Mouse (Mus musculus) kidney, postnatal 10 days (tissue): ENCODE results near the gene Dpysl4.
A peak's percentile ranks its signal among the peaks of the same experiment; 100 is the strongest.

ENCODE experiments used
- DNase-seq: peaks from one replicate; pipeline ENCODE4 v3.0.0; 2021; ENCODE audit warnings: mixed read lengths

Dpysl4 gene

GRCm38 (mm10) chr7:139100531-139101095 is 14.8 kb downstream of the Dpysl4 start:
- DNase-seq, result no peak

- DNase-seq, result no peak
Observed at GRCm38 (mm10) chr7:139101286-139101804, 15.5 kb downstream of the Dpysl4 start.

- no peak for DNase-seq
Observed at GRCm38 (mm10) chr7:139101826-139102225, 16.0 kb downstream of the Dpysl4 start.

DNA sequence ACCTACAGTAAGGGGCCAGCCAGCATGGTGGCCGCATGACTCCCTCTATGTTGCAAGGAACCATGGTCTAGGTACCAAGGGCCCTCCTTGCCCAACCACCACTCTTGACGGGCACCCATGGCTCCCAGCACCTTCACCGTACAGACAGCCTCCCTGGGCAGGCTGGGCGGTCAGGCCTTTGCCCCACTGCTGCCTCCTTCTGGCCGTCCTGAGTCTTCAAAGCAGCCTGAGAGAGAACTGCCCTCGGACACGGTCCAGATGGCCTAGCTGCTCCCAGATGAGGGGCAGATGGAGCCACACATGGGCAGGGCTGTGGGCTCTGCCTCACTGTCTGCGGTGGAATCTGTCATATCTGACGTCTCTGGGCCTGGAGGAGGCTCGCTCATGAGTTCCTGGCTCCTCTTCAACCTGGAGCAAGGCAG is 18.2 kb downstream of the Dpysl4 start:
- DNase-seq, result peak; percentile 22

- no peak for DNase-seq
Observed at GRCm38 (mm10) chr7:139105076-139105475, 19.3 kb downstream of the Dpysl4 start.

DNA sequence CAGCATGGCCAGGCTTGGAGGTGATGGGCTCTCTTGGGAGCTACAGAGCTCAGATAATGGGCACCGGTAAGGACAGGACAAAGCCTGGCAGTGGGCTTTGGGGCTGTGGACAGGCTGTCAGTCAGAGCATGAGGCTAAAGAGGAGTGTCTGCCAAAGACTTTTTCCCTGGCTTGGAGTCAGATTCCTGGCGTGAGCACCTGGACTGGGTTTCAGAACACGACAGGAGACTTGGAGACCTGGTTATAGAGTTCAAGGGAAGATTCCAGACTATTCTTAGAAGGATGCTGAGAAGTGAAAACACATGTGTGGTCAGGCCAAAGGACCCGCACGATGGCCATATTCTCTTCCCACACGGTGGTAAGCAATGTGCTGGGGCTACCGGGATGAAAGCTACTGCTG is 19.9 kb downstream of the Dpysl4 start:
- DNase-seq, result no peak

GRCm38 (mm10) chr7:139107908-139108650 is 22.3 kb downstream of the Dpysl4 start:
- DNase-seq, result no peak

DNA sequence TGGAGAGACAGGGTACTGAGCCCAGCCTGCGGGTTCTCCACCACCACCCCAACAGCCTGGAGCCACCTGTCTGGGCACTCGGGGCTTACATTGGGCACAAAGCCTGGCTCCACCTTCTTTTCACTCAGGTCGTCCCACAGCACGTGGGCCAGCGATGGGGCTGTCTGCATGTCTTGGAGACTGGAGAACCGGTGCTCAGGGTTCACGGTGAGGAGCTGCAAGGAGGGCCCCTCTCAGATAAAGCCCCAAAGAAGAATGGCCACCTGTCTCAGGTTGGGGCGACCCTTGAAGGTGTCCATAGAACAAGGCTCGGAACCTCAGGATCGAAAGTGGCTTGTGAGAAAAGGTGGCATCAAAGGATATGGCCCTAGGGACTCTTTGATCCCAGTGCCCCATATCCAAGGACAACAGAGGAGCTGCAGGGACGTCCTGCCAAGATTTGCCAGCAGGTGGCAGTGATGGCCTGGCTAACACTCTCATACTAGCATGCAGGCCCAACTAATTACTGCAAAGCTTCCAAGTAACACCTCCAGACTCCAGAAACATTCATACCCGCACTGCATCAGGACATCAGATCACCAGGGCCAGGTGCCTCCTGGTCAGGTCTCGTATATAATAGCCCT is 33.5 kb downstream of the Dpysl4 start:
- DNase-seq, result peak; percentile 93

GRCm38 (mm10) chr7:139119775-139120153 is 34.0 kb downstream of the Dpysl4 start:
- no peak for DNase-seq

- DNase-seq, result no peak
Observed at GRCm38 (mm10) chr7:139125881-139126280, 40.1 kb downstream of the Dpysl4 start.

GRCm38 (mm10) chr7:139126549-139126948 is 40.7 kb downstream of the Dpysl4 start:
- DNase-seq, result no peak

DNA sequence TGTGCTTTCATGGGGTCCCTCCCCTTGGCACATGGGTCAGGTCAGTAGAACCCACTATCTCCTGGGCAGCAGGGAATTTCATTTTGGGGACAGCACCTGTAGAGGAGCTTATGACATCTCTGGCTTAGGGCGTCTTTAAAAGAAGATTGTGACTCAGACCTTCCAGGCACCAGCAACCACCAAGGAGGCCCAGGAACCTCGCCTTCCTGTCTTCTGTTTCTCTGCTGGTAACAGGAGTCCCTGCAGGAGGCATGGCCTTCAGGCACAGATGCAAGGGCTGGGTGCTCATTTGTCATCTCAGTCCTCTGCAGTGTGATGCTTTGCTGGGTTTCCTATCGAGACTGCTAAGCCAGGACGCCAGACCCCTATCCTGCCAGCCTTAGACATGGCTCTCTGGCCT is 43.2 kb downstream of the Dpysl4 start:
- DNase-seq, result no peak

DNA sequence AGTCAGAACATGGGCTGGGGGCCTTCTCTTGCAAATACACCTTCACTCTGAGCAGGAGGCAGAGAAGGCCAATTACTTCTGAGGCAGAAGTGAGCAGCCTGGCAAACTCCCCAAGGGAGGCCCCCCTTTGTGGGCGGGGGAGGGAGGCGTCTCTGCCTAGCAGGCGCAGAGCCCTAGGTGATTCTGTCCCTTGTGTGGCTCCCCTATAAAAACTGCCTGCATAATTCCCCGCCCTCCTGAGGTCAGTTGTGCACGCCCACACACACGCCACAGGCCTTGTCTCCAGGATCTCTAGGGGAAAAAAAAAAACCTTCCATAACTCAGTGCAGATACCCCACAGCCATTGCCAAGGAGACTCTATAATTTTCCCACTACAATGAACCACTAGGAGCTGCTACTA is 44.6 kb downstream of the Dpysl4 start:
- no peak for DNase-seq

GRCm38 (mm10) chr7:139131538-139131937 is 45.7 kb downstream of the Dpysl4 start:
- no peak for DNase-seq

DNA sequence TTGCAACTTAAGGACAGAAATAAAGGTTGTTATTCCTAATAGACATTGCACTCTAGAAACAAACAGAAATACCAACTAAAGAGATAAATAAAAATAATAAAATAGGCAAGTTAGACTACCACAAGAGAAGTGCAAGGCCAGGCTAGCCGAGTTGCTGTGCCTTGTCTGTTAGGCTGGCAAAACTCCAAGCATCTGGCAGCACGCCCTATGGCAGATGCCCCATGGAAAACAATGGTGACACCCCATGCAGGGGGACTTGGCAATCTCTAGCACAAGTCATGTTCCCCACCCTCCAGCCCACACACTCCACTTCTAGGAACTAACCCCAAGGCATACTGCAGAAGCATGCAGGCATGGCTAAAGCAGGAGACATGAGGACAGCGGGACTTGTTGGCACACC is 47.6 kb downstream of the Dpysl4 start:
- peak; percentile 38 for DNase-seq

DNA sequence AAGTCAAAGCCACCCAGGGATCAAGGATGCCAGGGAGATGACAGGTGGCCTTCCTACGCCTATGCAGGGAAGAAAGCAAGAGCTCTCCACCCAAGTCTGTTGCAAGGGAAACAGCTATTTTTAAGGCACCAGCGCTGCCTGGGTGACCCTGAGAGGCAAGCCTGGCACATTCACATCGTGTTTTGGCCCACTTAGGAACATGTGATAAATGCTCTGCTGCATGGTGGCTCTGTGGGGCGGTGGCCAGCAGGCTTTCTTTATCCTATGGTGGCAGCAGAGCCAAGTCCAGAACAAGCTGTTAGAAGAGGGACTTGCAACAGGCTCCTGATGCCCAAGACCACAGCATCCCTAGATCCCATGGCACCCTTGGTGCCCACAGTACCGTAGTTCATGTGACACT is 49.4 kb downstream of the Dpysl4 start:
- DNase-seq, result no peak

GRCm38 (mm10) chr7:139136906-139137491 is 51.2 kb downstream of the Dpysl4 start:
- DNase-seq, result no peak

DNA sequence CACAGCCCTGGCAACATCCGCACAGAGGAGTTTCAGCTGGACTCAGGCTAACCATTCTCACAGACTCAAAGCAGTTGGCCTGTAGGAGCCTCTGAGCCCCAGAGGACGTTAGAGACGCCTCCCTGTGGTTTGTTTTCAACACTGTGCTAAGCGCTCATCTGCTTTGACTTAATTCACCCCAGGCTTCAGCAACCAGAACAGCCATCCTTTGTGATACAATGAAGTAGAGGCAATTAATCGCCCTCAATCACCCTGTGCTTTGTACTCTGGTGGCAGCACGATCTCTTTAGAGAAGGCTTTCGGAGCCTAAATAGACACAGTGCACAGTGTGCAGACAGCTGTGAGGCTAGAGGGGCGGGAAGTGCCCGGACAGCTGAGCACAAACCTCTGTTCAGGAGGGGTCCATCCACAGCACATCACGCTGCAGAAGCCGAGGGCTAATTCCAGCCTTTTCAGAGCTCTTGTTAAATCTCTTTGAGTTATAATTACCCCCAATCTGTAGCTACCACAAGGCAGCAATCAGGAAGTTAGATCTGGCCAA is 54.2 kb downstream of the Dpysl4 start:
- no peak for DNase-seq

- no peak for DNase-seq
Observed at GRCm38 (mm10) chr7:139143785-139144184, 58.0 kb downstream of the Dpysl4 start.

- DNase-seq, result no peak
Observed at GRCm38 (mm10) chr7:139145891-139146290, 60.1 kb downstream of the Dpysl4 start.

DNA sequence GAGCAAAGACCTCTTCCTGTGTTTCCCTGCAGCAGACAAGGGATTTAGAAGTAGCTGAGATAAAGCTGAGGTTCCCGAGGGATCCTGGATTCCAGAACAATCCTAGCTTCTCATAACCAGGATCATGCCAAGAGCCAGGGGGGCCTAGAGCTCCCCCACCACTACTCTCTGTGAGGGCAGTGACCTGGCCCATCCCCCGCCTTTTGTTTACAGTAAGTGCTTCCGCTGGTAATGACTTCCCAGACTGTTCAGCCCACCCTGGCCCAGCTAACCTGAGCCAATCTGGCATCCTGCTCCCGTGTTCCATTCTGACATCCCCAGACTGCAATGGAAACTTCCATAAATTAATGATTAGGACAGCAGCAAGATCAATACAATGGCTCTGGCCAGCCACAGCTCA is 61.6 kb downstream of the Dpysl4 start:
- DNase-seq, result peak; percentile 54

DNA sequence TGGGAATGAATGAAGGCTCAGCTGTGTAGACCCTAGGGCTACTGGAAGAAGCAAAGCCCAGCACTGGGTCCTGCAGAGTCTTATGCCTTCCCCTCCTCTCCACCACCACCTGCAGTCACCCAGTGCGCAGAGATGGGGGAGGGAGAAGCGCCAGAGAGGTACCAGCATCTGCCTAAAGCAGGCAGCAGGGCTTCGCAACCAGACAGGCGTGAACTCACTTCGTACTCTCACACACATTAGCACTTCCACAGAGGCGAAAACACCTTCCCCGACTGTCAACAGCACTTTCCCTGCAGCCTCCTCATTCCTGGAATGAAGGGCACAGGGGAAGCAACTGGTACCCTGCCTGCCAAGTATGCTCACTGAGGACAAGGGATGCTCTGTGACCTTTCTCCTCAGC is 63.6 kb downstream of the Dpysl4 start:
- no peak for DNase-seq

- peak; percentile 70 for DNase-seq
Observed at GRCm38 (mm10) chr7:139151116-139151515, 65.3 kb downstream of the Dpysl4 start.
